9 mouse cellular contexts compared by ENCODE assay signal in genomic region chr5:134332743-134333142, GRCm38 (mm10). TPM values are rescaled to one million over a fixed set of nuclear protein-coding genes. Genes with fewer than 3 reads are reported as not detected.
DNase-seq lines count a peak whose midpoint lies in the region; ATAC-seq and TF ChIP-seq lines count a peak whose summit lies in the region.
"Had no signal": no experiment of that assay in that cellular context is flagged by ENCODE, and none has a peak within 500 bp of the region (broad histone marks: within the 10 kb centered on the region; RNA-seq: fewer than 3 reads in every experiment).

No protein-coding gene starts in this region.

- TF ChIP-seq RAD21 in CH12.LX (IDR thresholded peaks at IDR 0.05; ENCODE audit: low read depth, low read length) = no peak; the same call in 1 of the 2 replicates

- no peaks in the 10 kb centered on the region for H3K27me3 ChIP-seq in CH12.LX (replicated peaks)
- no peaks in the 10 kb centered on the region for H3K27me3 ChIP-seq in kidney, adult 2 months (replicated peaks; ENCODE audit: control insufficient read depth, insufficient read depth, low read length)
- H3K27me3 ChIP-seq in midbrain, embryonic 16.5 days (ENCODE audit: control insufficient read depth, insufficient read depth, low read depth, low read length) = no peaks in the 10 kb centered on the region

- H3K9ac ChIP-seq in CH12.LX (ENCODE audit: insufficient read depth, low read depth) = no peak overlapping the region
- H3K9ac ChIP-seq in midbrain, embryonic 16.5 days (ENCODE audit: low read depth, low read length) = no peak overlapping the region

- TF ChIP-seq EP300 in CH12.LX (IDR thresholded peaks at IDR 0.05; ENCODE audit: low read length) = peak; percentile 71

- peak overlapping the region; percentile 62; the same call in 1 of the 2 replicates for H3K27ac ChIP-seq in CH12.LX (ENCODE audit: insufficient read depth, low read depth)
- no peak overlapping the region for H3K27ac ChIP-seq in kidney, adult 2 months (ENCODE audit: insufficient read depth, low read depth, low read length)
- H3K27ac ChIP-seq in midbrain, embryonic 16.5 days (ENCODE audit: low read length) = no peak overlapping the region

- in situ Hi-C loops in CH12.LX (cut with MboI; ENCODE audit: low pct_ligation_motif_present, low pct_unique_long_range_greater_than_20kb, low sequenced_read_pairs) = no loop called here

- dilution Hi-C loops in CH12.LX (cut with MboI; ENCODE audit: extremely low pct_ligation_motif_present, extremely low pct_unique_long_range_greater_than_20kb, low sequenced_read_pairs) = no loop called here

- no peak for ATAC-seq in frontal cortex, adult (ENCODE audit: low TSS enrichment)
- no peak for ATAC-seq in midbrain, embryonic 16.5 days

- H3K79me2 ChIP-seq in CH12.LX (replicated peaks; ENCODE audit: control insufficient read depth, extremely low read depth, insufficient read depth, poor library complexity, severe bottlenecking) = no peaks in the 10 kb centered on the region

- peak; percentile 44 for DNase-seq in embryo, embryonic 10 days (ENCODE audit: low spot score)
- DNase-seq in embryo, embryonic 10.5 days (ENCODE audit: low spot score) = no peak
- DNase-seq in CH12.LX (ENCODE audit: extremely low read depth) = peak; percentile 79
- DNase-seq in kidney, adult 2 months = peak; percentile 49
- peak; percentile 64 for DNase-seq in lung, postnatal 36 days
- no peak for DNase-seq in left cerebral cortex, adult 11 months (ENCODE audit: low spot score)
- DNase-seq: heart, postnatal 36 days had no signal

- peaks cover 2% of the 10 kb centered on the region for H3K9me3 ChIP-seq in CH12.LX (replicated peaks; ENCODE audit: low read length)
- no peaks in the 10 kb centered on the region for H3K9me3 ChIP-seq in midbrain, embryonic 16.5 days (replicated peaks; ENCODE audit: control insufficient read depth, low read length, poor library complexity, severe bottlenecking)

- TF ChIP-seq CTCF in CH12.LX (conservative IDR thresholded peaks at IDR 0.05 in 1 of 2, IDR thresholded peaks at IDR 0.05 in 1 of 2; ENCODE audit: low read depth in 2 of 2, low read length in 2 of 2) = no peak
- no peak for TF ChIP-seq CTCF in kidney, adult 2 months (conservative IDR thresholded peaks at IDR 0.05; ENCODE audit: insufficient read depth, insufficient read length, low read depth, low read length)

- H3K4me1 ChIP-seq in CH12.LX (ENCODE audit: control insufficient read depth in 1 of 2, insufficient read depth in 2 of 2) = peaks cover 19 to 56% of the 10 kb centered on the region in 2 experiments
- H3K4me1 ChIP-seq in kidney, adult 2 months (ENCODE audit: control insufficient read depth, insufficient read depth, low read length) = no peaks in the 10 kb centered on the region; the same call in 1 of the 2 replicates
- H3K4me1 ChIP-seq in midbrain, embryonic 16.5 days (ENCODE audit: control insufficient read depth, insufficient read depth, low read length) = no peaks in the 10 kb centered on the region

- H3K4me3 ChIP-seq in CH12.LX (replicated peaks in 1 of 3; ENCODE audit: low read depth in 2 of 3, low read length in 2 of 3, poor library complexity in 1 of 3) = no peak overlapping the region
- H3K4me3 ChIP-seq in kidney, adult 2 months (ENCODE audit: insufficient read depth, low read depth, low read length) = no peak overlapping the region
- H3K4me3 ChIP-seq in midbrain, embryonic 16.5 days (ENCODE audit: low read depth, low read length) = no peak overlapping the region

- peak overlapping the region; percentile 27; the same call in 1 of the 2 replicates for H3K4me2 ChIP-seq in CH12.LX (ENCODE audit: insufficient read depth, low read depth, poor library complexity, severe bottlenecking)
- H3K4me2 ChIP-seq in midbrain, embryonic 16.5 days (ENCODE audit: low read length) = no peak overlapping the region

- 70% methylated on average over 8 of the region's 8 CpGs for WGBS in kidney, adult 2 months
- WGBS in midbrain, embryonic 16.5 days = 23% methylated on average over 8 of the region's 8 CpGs

- no peak for TF ChIP-seq POLR2A in CH12.LX (IDR thresholded peaks at IDR 0.05; ENCODE audit: low read depth, low read length)
- TF ChIP-seq POLR2A in kidney, adult 2 months (IDR thresholded peaks at IDR 0.05; ENCODE audit: low read depth, low read length) = no peak

- no peaks in the 10 kb centered on the region for H3K36me3 ChIP-seq in CH12.LX (replicated peaks in 1 of 2; ENCODE audit: control insufficient read depth in 1 of 2, insufficient read depth in 1 of 2, low read length in 1 of 2)
- H3K36me3 ChIP-seq in kidney, adult 2 months (ENCODE audit: control insufficient read depth, insufficient read depth, low read length) = no peaks in the 10 kb centered on the region
- H3K36me3 ChIP-seq in midbrain, embryonic 16.5 days (ENCODE audit: control insufficient read depth, insufficient read depth, low read length) = no peaks in the 10 kb centered on the region

TF ChIP-seq in CH12.LX, 34 proteins besides CTCF, POLR2A, EP300 and RAD21:
- TF ChIP-seq USF2 (conservative IDR thresholded peaks at IDR 0.05; ENCODE audit: low read depth, low read length) (no peak), USF1 (IDR thresholded peaks at IDR 0.05; ENCODE audit: low read depth, low read length) (no peak), HCFC1 (IDR thresholded peaks at IDR 0.05; ENCODE audit: low read depth, low read length) (peak; percentile 36), GABPA (IDR thresholded peaks at IDR 0.05; ENCODE audit: insufficient replicate concordance, low read depth, low read length) (no peak), ELF1 (IDR thresholded peaks at IDR 0.05; ENCODE audit: low read depth, low read length) (no peak), POLR2AphosphoS2 (IDR thresholded peaks at IDR 0.05; ENCODE audit: low read depth, low read length) (no peak), KAT2A (IDR thresholded peaks at IDR 0.05; ENCODE audit: insufficient replicate concordance, low read length) (no peak), SMC3 (IDR thresholded peaks at IDR 0.05; ENCODE audit: low read depth, low read length) (no peak), CHD2 (IDR thresholded peaks at IDR 0.05; ENCODE audit: low read length) (0 out of 2 replicates have a peak, but pooled peaks have one; percentile 39), UBTF (IDR thresholded peaks at IDR 0.05; ENCODE audit: low read depth, low read length) (no peak), JUND (conservative IDR thresholded peaks at IDR 0.05; ENCODE audit: low read depth, low read length) (no peak), MEF2A (IDR thresholded peaks at IDR 0.05; ENCODE audit: borderline replicate concordance, low read depth, low read length) (peak; percentile 74; the same call in 1 of the 2 replicates), MAFK (IDR thresholded peaks at IDR 0.05; ENCODE audit: insufficient replicate concordance, low read length) (0 out of 2 replicates have a peak, but pooled peaks have one; percentile 24), ZMIZ1 (IDR thresholded peaks at IDR 0.05; ENCODE audit: low read depth, low read length) (no peak), TBP (conservative IDR thresholded peaks at IDR 0.05; ENCODE audit: low read depth, low read length) (no peak), MAZ (IDR thresholded peaks at IDR 0.05; ENCODE audit: low read depth, low read length) (peak; percentile 84), SIN3A (IDR thresholded peaks at IDR 0.05; ENCODE audit: low read length) (no peak; the same call in 1 of the 2 replicates), RCOR1 (conservative IDR thresholded peaks at IDR 0.05; ENCODE audit: low read depth, low read length) (peak; percentile 46; the same call in 1 of the 2 replicates), TCF12 (IDR thresholded peaks at IDR 0.05; ENCODE audit: low read depth, low read length) (peak; percentile 90), JUN (IDR thresholded peaks at IDR 0.05; ENCODE audit: insufficient read depth, low read depth, low read length) (no peak), CHD1 (IDR thresholded peaks at IDR 0.05; ENCODE audit: low read depth, low read length) (0 out of 2 replicates have a peak, but pooled peaks have one; percentile 62), ZKSCAN1 (IDR thresholded peaks at IDR 0.05; ENCODE audit: borderline replicate concordance, low read depth, low read length) (no peak), BHLHE40 (IDR thresholded peaks at IDR 0.05; ENCODE audit: low read depth, low read length) (peak; percentile 97), NRF1 (IDR thresholded peaks at IDR 0.05; ENCODE audit: low read depth, low read length) (no peak), IRF4 (IDR thresholded peaks at IDR 0.05; ENCODE audit: low read depth, low read length) (peak; percentile 87), ZNF384 (IDR thresholded peaks at IDR 0.05; ENCODE audit: low read depth, low read length) (peak; percentile 30; the same call in 1 of the 2 replicates), ETS1 (conservative IDR thresholded peaks at IDR 0.05; ENCODE audit: low read depth, low read length) (peak; percentile 73), MAX (IDR thresholded peaks at IDR 0.05; ENCODE audit: low read length) (no peak; the same call in 1 of the 2 replicates), MXI1 (IDR thresholded peaks at IDR 0.05; ENCODE audit: low read depth, low read length) (peak; percentile 14; the same call in 1 of the 2 replicates), NELFE (IDR thresholded peaks at IDR 0.05; ENCODE audit: low read depth, low read length) (no peak), ZC3H11A (IDR thresholded peaks at IDR 0.05; ENCODE audit: low read depth, low read length) (no peak), PAX5 (IDR thresholded peaks at IDR 0.05; ENCODE audit: low read length) (no peak), E2F4 (IDR thresholded peaks at IDR 0.05; ENCODE audit: insufficient replicate concordance, low read depth, low read length) (no peak), MYC (IDR thresholded peaks at IDR 0.05; ENCODE audit: low read depth, low read length) (0 out of 2 replicates have a peak, but pooled peaks have one; percentile 41)

RNA-seq across cellular contexts. Expression of gene Gtf2i, which starts 18.2 kb away (rescaled TPM):
- total RNA-seq in CH12.LX (2012; rRNA removed) = 36.2 and 42.2 TPM in 2 replicates
- 24.5 and 28.4 TPM in 2 replicates for total RNA-seq in CH12.LX (2014; rRNA removed)
- polyA plus RNA-seq in CH12.LX (2012; ENCODE audit: insufficient read length, low read depth) = 58.9 and 60.9 TPM in 2 replicates
- 86.4 and 103 TPM in 2 replicates for polyA plus RNA-seq in kidney, adult 2 months (2012; rRNA removed)
- polyA plus RNA-seq in midbrain, embryonic 16.5 days (2015; fragmentation: Nextera tagmentation; extraction: Ambion mirVana) = 133 and 164 TPM in 2 replicates

Comparison
In these comparisons a context has a peak if more than half of its experiments do, and no peak if none do; other contexts are left out.
1. DNase-seq: peak in embryo, embryonic 10 days (single experiment), CH12.LX (single experiment), kidney, adult 2 months (single experiment) and lung, postnatal 36 days (single experiment); none in embryo, embryonic 10.5 days (single experiment) and left cerebral cortex, adult 11 months (single experiment).